In the genomic region with DNA sequence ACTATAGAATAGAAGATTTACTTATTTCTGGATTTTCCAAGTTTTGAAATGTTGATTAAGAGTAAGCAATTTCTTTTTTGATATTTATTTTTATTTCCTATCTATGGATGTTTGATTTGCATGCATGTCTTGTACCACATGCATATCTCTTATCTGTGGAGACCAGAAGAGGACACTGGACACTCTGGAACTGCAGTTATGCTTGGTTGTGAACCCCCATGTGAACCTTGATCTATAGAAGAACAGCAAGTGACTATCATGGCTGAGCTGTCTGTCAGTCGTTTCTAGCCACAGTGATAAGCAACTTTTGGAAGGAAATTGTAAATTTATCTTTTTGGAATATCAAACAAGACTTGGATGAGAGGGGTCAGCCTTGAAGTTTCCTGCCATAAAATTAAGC, we compare ENCODE assay signal across 23 mouse cellular contexts.
"Had no signal": no experiment of that assay in that cellular context is flagged by ENCODE, and none has a peak within 500 bp of the region (broad histone marks: within the 10 kb centered on the region; RNA-seq: fewer than 3 reads in every experiment).

No protein-coding gene starts in this region.

- H3K4me2 ChIP-seq: intestine, embryonic 15.5 days; kidney, embryonic 15.5 days; limb, embryonic 12.5 days; limb, embryonic 15.5 days had no signal

- H3K9me3 ChIP-seq: intestine, embryonic 15.5 days; kidney, embryonic 15.5 days; limb, embryonic 12.5 days; limb, embryonic 15.5 days; midbrain, embryonic 10.5 days had no signal

- H3K27ac ChIP-seq: intestine, embryonic 15.5 days; kidney, embryonic 15.5 days; left cerebral cortex, adult 2 months; limb, embryonic 12.5 days; limb, embryonic 15.5 days; midbrain, embryonic 10.5 days; stomach, postnatal 0 days had no signal

- DNase-seq: kidney, adult 11 months; kidney, adult 8-10 months; kidney, postnatal 10 days; kidney, postnatal 36 days; layer of hippocampus, postnatal 36 days; left cerebral cortex, postnatal 4 days; lung, adult 2 months; lung, postnatal 14 days; lung, postnatal 4 days; midbrain, embryonic 14.5 days; right cerebral cortex, adult 18-20 months; right cerebral cortex, postnatal 14 days; right cerebral cortex, postnatal 4 days; thymus, adult 2 months; thymus, postnatal 14 days; thymus, postnatal 4 days had no signal

- H3K4me3 ChIP-seq: intestine, embryonic 15.5 days; kidney, embryonic 15.5 days; left cerebral cortex, adult 2 months; limb, embryonic 12.5 days; limb, embryonic 15.5 days; midbrain, embryonic 10.5 days had no signal

- H3K27me3 ChIP-seq: intestine, embryonic 15.5 days; kidney, embryonic 15.5 days; limb, embryonic 12.5 days; limb, embryonic 15.5 days had no signal

- ATAC-seq: intestine, embryonic 15.5 days had no signal

- H3K9ac ChIP-seq: intestine, embryonic 15.5 days; kidney, embryonic 15.5 days; limb, embryonic 12.5 days; limb, embryonic 15.5 days had no signal

- H3K4me1 ChIP-seq: intestine, embryonic 15.5 days; kidney, embryonic 15.5 days; limb, embryonic 12.5 days; limb, embryonic 15.5 days; midbrain, embryonic 10.5 days had no signal

- H3K36me3 ChIP-seq: intestine, embryonic 15.5 days; kidney, embryonic 15.5 days; limb, embryonic 12.5 days; limb, embryonic 15.5 days; midbrain, embryonic 10.5 days had no signal
